8 mouse cellular contexts compared by ENCODE assay signal in the genomic region with DNA sequence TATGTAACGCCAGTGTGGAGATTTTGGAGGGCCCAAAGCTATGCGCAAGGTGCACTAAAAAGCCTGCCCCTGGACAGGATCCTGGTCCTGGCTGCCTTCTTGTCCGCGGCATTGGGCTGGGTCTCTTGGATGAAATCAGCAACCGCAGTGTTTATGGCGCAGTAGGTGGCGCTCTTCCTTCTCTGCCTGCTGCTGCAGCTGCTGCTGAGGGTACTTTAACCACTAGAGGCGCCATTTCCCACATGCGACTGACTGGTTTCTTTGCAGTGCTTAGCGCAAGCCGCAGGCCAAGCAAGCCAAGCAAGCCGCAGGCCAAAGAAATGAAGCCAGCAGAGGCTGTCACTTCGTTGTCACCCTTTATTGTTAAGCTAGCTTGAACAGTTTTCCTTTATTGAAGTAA. TPM values are rescaled to one million over a fixed set of nuclear protein-coding genes. Genes with fewer than 3 reads are reported as not detected.
DNase-seq lines count a peak whose midpoint lies in the region; ATAC-seq and TF ChIP-seq lines count a peak whose summit lies in the region.

No protein-coding gene starts in this region.

- H3K4me1 ChIP-seq in hindbrain, embryonic 16.5 days (ENCODE audit: control insufficient read depth, insufficient read depth, low read depth, low read length): peaks cover 26% of the 10 kb centered on the region

- H3K27me3 ChIP-seq in hindbrain, embryonic 16.5 days (replicated peaks; ENCODE audit: control insufficient read depth, insufficient read depth, low read length): no peaks in the 10 kb centered on the region

- no peaks in the 10 kb centered on the region for H3K9me3 ChIP-seq in hindbrain, embryonic 16.5 days (ENCODE audit: control insufficient read depth, low read length)

- peak; percentile 97 for DNase-seq in ZHBTc4 (ENCODE audit: low read depth, low spot score)
- peak; percentile 87 to 96 for DNase-seq in cerebellum, postnatal 4 days (ENCODE audit: low spot score in 2 of 2)
- DNase-seq in gastrocnemius, adult 18-20 months (ENCODE audit: low spot score): peak; percentile 97
- peak; percentile 92 to 93 for DNase-seq in left cerebral cortex, adult 2 months (ENCODE audit: extremely low spot score in 1 of 2, low spot score in 2 of 2)
- DNase-seq in retina, postnatal 7 days (ENCODE audit: low read depth, low spot score): peak; percentile 94
- peak; percentile 78 to 87 for DNase-seq in urinary bladder, adult 18-20 months (ENCODE audit: low spot score in 2 of 2)

- peaks cover 64% of the 10 kb centered on the region for H3K79me2 ChIP-seq in macrophage (ENCODE audit: inconsistent target)

- H3K9ac ChIP-seq in hindbrain, embryonic 16.5 days (ENCODE audit: low read depth, low read length): peak overlapping the region; percentile 59

- peak overlapping the region; percentile 75 for H3K4me2 ChIP-seq in hindbrain, embryonic 16.5 days (ENCODE audit: low read length)

- H3K27ac ChIP-seq in hindbrain, embryonic 16.5 days (ENCODE audit: low read depth, low read length): 0 out of 2 replicates have a peak overlapping the region, but pooled peaks have one; percentile 51
- peak overlapping the region; percentile 99 for H3K27ac ChIP-seq in left cerebral cortex, adult 2 months
- H3K27ac ChIP-seq in macrophage: peak overlapping the region; percentile 45; the same call in 1 of the 2 replicates

- ATAC-seq in hindbrain, embryonic 16.5 days: peak; percentile 75

- peak overlapping the region; percentile 91 for H3K4me3 ChIP-seq in hindbrain, embryonic 16.5 days (ENCODE audit: low read length)
- H3K4me3 ChIP-seq in left cerebral cortex, adult 2 months: peak overlapping the region; percentile 100
- peak overlapping the region; percentile 83 for H3K4me3 ChIP-seq in macrophage (ENCODE audit: inconsistent target)

- WGBS in hindbrain, embryonic 16.5 days: 0% methylated on average over 13 of the region's 13 CpGs
- WGBS in macrophage (ENCODE audit: missing documents): under 1% methylated on average over 13 of the region's 13 CpGs

- intact Hi-C loops in left cerebral cortex, adult 2 months (cut with DNase I): loop anchor here (2.0 to 5.0 kb wide), 6 partner anchors 75 to 370 kb away; no protein-coding TSS in a partner anchor

- peaks cover 37% of the 10 kb centered on the region for H3K36me3 ChIP-seq in hindbrain, embryonic 16.5 days (ENCODE audit: control insufficient read depth, insufficient read depth, low read length)
- H3K36me3 ChIP-seq in macrophage (ENCODE audit: inconsistent target): peaks cover 46% of the 10 kb centered on the region

- TF ChIP-seq CTCF in left cerebral cortex, adult 2 months (IDR thresholded peaks at IDR 0.05): no peak; the same call in none of the 2 replicates

RNA-seq across cellular contexts. Expression of gene Calm1, which starts 2.6 kb away (rescaled TPM):
- 100 to 1,000 TPM; 568 to 588 TPM for total RNA-seq in gastrocnemius, adult 18-20 months (2021)
- polyA plus RNA-seq in hindbrain, embryonic 16.5 days (2015; fragmentation: Nextera tagmentation; extraction: Ambion mirVana): 2,854 and 3,176 TPM in 2 replicates
- total RNA-seq in left cerebral cortex, adult 2 months (2021): 1,000 to 10,000 TPM; 2,238 to 2,247 TPM
- 100 to 1,000 TPM in 25 of 26 experiments, 10 to 100 TPM in 1; 91.7 to 505 (median 186) TPM for total RNA-seq in macrophage (2018; cell fraction: chromatin; rRNA removed)
- 100 to 1,000 TPM; 368 to 452 (median 415) TPM for total RNA-seq in macrophage (2018; cell fraction: cytosol; rRNA removed)
- 100 to 1,000 TPM; 131 to 300 (median 226) TPM for total RNA-seq in macrophage (2018; cell fraction: nucleus; rRNA removed)
- polyA plus RNA-seq in macrophage (2018): 353 to 525 TPM (median 432 TPM) in 3 replicates

RNA-seq across cellular contexts. Expression of gene Nrde2, which starts 42.4 kb away (rescaled TPM):
- 1 to 10 TPM; 7.5 to 7.8 TPM for total RNA-seq in gastrocnemius, adult 18-20 months (2021)
- polyA plus RNA-seq in hindbrain, embryonic 16.5 days (2015; fragmentation: Nextera tagmentation; extraction: Ambion mirVana): 11.9 and 13.6 TPM in 2 replicates
- total RNA-seq in left cerebral cortex, adult 2 months (2021): 10 to 100 TPM; 17.3 to 21.9 TPM
- 10 to 100 TPM in 25 of 26 experiments, 1 to 10 TPM in 1; 9.8 to 43.9 (median 29.8) TPM for total RNA-seq in macrophage (2018; cell fraction: chromatin; rRNA removed)
- total RNA-seq in macrophage (2018; cell fraction: cytosol; rRNA removed): 10 to 100 TPM in 12 of 26 experiments, 1 to 10 TPM in 14; 3.4 to 13.2 (median 9.8) TPM
- 10 to 100 TPM in 20 of 26 experiments, 1 to 10 TPM in 6; 6.4 to 29.5 (median 15.3) TPM for total RNA-seq in macrophage (2018; cell fraction: nucleus; rRNA removed)
- 10.0 to 19.9 TPM (median 11.5 TPM) in 3 replicates for polyA plus RNA-seq in macrophage (2018)

Comparison
In these comparisons a context has a peak if more than half of its experiments do, and no peak if none do; other contexts are left out.
1. Peak in every context shown above with its lines: DNase-seq, ATAC-seq, H3K4me3 ChIP-seq and H3K27ac ChIP-seq.
2. H3K27ac ChIP-seq: peak in every context shown above with its lines; median percentile 99 in left cerebral cortex, adult 2 months; 51 in hindbrain, embryonic 16.5 days; 45 in macrophage.